Mouse (Mus musculus) CD8-positive naive resting alpha-beta T cell, adult 2 months (primary cell): Measurements from ENCODE around the gene Spats2.

Source experiments
- DNase-seq, 2 experiments: peaks; one replicate each; pipeline ENCODE4 v3.0.0; 2022; ENCODE audit warnings: low read depth in 2 of 2, low spot score in 2 of 2

Gene Spats2

DNA sequence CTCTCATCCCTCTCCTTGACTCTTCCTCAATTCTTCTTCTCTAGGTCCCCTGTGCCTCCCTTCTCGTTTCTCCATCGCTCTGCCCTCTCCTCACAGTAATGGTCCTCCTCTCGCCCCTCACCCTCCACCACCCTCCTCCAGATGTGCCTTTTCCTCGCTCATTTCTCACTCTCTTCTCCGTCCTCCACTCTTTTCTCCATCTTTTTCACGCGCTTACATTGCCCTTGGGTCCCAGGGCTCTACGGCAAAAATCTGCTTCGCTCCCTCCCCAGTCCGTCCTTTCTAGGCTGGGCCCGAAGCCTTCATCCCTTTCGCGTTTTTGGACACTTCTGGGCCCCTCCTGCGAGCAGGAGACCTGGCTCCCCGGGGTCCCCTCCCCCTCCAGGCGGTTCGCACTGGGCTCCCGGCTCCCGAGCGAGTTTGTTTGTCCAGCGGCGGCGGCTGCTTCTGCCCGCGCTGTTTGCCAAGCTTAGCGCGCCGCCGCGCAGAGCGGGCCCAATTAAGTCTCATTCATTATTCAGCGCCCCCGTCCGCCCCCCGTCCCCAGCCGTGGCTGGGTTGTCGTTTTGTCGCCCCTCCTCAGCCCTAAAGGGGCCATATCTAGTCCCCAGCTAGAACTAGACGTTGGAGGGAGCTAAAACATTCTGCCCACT, 27.8 kb upstream of the Spats2 start:
- no peak for DNase-seq

DNA sequence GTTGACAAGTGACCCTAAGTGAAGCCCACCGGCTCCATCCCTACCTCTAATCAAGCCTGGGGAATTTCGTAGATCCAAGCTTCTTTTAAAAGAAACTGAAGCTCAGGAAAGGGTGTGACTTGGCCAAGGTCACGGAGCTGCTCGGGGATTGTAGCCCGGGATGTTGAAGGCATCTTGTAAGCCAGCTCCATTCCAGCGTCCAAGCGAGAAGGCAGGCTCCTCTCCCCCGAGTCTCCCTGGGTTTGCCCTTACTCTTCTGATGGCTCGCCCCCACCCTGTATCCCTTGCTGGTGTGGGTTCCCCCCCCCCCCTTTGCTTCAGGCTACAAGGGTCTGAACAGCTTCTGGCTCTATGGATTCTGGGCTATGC, 27.2 kb upstream of the Spats2 start:
- no peak for DNase-seq

DNA sequence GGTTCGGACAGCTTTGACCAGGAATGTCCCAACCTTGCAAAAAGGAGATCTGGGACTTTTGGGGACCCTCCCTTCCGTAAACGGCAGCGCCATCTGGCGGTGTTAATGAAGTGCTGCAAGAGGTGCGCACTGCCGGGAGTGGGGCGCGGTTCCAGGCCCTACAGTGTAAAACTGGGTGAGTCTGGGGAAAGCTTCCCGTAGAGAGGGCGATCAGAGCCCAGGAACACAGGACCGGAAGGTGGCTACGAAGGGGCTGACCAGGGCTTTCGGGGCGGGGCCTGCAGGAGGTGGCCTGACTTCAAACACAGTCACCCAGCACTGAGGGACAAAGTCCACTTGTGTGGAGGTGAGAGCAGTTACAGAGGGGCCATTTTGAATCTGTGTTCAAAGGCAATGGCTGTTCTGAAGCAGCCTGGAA, 26.6 kb upstream of the Spats2 start:
- no peak for DNase-seq

DNA sequence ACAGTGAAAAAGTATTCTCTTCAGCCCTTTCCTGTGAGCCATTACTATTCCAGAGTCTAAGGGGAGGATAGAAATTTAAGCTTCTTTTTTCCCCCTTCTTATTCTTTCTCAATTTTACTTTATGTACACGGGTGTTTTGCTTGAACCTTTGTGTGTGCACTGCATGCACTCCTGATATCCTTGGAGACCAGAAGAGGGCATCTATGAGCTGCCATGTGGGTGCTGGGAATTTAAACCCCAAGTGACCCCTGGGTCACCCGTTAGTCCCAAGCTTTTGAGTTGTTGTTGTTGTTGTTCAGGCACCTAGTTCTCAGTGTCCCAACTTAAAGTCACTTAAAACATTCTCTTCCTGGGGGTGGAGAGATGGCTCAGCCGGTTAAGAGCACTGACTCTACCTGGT, 25.7 kb upstream of the Spats2 start:
- DNase-seq, result no peak

GRCm38 (mm10) chr15:99105238-99105637, 20.5 kb upstream of the Spats2 start:
- no peak for DNase-seq

DNA sequence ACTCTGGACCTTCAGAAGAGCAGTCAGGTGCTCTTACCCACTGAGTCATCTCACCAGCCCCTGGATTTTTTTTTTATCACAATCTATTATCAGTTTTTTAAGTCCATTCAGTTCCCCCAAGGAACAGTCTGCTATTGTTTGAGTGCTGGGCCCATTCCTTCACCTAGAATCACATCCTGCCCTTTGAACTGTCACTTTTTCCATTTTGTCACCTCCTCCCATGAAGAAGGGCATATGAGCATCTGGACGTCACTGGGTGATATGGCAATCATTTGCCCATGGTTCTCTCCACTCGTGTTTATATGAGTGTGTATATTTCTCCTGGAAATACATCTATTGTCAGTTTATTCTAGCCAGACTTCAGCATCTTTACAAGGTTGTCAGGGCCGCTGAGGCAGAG, 17.9 kb upstream of the Spats2 start:
- no peak for DNase-seq

GRCm38 (mm10) chr15:99111139-99111538, 14.6 kb upstream of the Spats2 start:
- no peak for DNase-seq

DNA sequence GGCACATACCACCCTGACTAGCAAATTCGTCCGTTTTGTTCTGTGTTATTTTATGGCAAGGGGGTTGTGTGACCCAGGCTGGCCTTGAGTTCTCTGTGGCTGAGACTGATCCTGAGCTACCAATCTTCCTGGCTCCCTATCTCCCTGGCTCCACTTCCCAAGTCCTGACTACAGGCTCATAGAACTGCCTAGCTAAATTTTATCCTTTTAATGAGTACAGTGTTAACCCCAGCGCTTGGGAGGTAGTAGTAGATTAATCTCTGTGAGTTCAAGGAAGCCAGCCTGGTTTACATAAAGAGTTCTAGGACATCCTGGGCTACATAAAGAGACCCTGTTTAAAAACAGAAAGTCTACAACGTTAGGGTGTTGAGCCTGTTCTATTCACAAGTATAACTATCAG, 13.9 kb upstream of the Spats2 start:
- DNase-seq, result no peak

DNA sequence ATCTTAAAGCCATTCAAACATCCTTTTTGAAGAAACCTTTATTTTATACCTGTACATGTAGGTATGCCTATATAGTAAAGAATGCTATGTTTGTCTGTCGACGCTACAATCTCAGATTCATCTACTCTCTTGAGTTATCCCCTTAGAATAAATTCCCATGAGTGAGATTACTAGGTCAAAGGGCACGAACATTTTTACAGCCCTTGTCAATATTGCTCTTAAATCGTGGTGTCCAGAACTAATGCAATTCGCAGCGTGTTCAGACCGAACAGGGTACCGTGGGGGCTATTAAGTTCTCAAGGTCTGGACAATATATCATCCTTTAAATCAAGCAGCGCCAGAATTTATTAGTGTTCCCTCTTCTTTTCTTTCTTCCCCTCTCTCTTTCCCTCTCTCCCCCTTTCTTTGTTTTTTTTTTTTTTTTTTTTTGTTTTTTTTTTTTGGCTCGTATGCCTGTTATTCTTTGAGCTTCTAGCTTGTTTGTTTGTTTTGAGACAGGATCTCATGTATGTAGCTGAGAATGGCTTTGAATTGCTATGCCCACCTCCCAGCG, 12.8 kb upstream of the Spats2 start:
- DNase-seq, result no peak

GRCm38 (mm10) chr15:99113396-99113975, 12.2 kb upstream of the Spats2 start:
- DNase-seq, result no peak

DNA sequence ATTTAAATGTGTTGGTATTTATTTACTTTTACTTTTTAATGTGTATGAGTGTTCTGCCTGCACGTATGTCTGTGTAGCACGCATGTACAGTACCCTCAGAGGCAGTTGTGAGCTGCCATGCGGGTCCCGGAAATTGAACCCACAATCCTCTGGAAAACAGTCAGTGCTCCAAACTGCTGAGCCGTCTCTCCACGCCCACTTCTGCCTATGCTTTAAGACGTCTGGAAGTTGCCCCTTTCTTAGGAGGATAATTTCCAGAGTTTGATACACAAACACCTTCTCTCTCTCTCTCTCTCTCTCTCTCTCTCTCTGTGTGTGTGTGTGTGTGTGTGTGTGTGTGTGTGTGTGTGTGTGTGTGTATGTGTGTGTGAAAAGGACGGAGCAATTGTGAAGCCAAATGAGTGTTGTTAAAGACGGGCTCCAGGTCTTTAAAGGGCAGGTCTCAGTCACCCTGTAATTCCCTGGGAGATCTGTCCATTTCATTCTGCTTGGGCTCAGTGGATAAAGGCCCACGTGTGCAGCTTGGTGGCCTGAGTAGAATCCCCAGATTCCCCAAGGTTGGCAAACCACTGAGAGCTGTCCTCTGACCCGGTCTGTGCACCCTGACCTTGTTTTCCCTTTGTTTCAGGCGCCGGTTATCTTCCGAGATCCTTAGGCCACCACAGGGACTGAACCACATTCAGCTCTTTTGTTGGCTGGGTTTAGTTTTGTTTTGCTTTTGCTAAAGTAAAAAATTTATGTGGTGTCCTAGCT, 11.2 kb upstream of the Spats2 start:
- no peak for DNase-seq

- DNase-seq, result no peak
Measured at GRCm38 (mm10) chr15:99115065-99115423, 10.7 kb upstream of the Spats2 start.

GRCm38 (mm10) chr15:99116539-99116938, 9.2 kb upstream of the Spats2 start:
- DNase-seq, result no peak

GRCm38 (mm10) chr15:99120814-99121213, 4.9 kb upstream of the Spats2 start:
- no peak for DNase-seq

GRCm38 (mm10) chr15:99122642-99123041, 3.1 kb upstream of the Spats2 start:
- DNase-seq, result no peak

DNA sequence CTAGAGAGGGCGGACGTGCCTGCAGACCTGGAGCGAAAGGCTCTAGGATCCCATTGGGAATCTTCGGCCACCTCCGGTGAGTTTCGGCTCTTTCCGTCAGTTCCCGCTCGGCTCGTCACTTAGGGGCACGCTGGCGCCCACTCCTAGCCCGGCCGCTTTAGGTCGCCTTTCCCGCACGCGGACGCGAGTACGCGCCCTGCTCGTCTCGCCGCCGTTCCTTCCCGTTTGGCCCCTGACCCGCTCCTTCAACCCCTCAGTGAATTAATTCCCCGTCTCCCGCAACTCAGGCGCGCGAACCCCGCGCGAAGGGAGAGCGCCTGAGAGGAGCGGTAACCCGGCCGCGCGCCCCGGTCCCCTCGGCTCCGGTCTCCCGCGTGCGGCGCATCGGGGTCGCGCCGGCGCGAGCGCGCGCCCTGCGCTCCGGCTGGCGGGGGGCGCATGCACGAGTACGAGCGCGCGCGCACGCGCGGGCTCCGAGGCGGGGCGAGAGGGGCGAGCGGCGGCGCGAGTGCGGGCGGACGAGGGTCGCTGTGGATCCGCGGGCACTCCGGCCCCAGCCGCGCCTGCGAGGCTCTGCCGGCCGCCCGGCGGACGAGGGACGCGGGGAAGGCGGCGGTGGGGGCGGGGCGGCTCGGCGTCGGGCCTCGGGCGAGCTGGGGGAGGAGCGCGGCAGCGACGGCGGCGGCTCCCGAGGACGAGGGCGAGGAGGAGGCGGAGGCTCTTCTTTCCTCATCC, 532 bp downstream of the Spats2 start:
- DNase-seq, result peak in 1 of 2 experiments; percentile 9

GRCm38 (mm10) chr15:99126816-99127365, 1.2 kb downstream of the Spats2 start:
- no peak for DNase-seq

DNA sequence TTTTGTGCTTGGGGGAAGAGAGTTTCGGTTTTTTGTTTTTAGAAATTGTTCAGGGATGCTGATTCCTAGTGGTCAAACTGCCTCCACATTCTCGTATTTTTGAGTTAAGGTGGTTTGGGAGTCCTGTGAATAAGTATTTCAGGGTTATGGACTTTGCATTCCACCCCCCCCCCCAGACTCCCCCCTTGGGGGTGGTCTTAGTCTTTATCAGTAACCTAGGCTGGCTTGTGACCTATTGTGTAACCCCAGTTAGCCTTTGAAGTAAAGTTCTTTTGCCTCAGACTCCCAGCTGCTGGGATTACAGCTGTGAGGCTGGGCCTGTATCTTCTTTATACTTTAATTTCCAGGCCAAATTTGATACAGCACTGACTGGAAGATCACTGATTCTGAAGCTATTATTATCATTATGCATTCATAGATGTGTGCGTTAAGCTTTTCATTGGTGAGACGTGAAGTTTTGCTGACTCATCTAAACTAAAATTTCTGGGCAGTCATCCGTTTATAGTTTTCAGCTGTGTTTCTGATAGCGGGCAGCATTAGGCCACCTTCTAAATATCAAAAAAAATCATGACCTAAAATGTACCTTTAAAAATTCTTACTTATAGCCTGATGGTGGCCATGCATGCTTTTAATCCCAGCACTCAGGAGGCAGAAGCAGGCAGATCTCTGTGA, 2.3 kb downstream of the Spats2 start:
- DNase-seq, result no peak

DNA sequence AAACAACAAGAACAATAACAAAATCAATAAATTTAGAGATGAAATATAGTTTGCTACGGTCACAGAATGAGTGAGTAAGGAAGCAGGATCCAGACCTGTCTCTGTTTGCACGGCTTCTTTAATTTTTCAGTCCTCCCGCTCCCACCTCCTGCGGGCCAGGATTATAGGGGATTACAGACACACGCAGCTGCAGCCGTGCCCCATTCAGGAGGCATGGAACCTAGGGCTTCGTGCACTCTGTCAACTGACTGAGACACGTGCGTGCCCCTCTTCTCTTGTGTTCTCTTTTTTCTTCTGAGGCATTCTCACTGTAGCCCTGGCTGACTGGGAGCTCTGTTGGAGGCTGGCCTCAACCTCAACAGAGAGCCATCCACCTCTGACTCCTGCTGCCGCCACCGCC, 3.7 kb downstream of the Spats2 start:
- DNase-seq, result no peak

DNA sequence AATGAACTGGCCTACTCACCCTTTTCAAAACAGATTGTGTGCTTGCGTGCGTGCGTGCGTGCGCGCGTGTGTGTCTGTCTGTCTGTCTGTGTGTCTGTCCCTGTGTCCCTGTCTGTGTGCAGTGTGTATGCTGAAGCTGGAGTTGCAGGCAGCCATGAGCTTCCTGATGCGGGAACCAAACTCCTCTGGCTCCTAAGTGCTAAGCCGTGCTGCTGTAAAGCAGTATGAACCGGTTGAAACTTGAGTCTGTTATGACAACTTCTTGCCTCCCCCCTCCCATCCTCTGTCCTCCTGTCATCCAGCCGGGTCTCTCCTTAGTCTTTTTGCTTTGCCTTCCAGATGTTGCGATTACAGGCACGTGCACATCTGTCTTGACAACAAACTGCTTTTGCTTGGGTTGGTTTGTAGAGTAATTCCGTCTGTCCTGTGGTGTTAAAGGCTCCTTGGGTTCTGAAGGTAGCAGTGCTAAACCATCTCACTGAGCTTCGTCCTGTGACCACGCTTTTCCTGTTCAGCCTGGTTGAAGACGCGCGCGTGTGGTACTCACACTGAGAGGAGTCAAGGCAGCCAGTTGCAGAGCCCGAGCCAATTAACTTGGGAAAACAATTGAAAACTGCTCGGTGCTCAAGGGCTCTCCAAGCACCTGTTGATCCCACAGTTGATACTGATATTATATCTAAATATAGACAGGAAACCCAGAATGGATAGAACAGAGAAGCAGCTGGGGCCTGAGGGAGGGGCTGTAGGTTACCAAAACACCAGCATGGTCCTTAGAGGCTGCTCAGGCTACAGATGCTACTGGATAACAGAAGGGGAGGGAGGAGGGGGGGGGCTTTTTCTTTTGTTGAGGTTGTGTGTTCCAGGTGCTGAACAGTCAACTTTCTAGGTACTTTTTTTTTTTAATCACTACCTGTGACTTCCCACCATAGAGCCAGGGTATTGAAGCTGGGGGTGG, 4.5 kb downstream of the Spats2 start:
- no peak for DNase-seq
